Mouse (Mus musculus): ENCODE measurements around the gene Gm17268.

DNA sequence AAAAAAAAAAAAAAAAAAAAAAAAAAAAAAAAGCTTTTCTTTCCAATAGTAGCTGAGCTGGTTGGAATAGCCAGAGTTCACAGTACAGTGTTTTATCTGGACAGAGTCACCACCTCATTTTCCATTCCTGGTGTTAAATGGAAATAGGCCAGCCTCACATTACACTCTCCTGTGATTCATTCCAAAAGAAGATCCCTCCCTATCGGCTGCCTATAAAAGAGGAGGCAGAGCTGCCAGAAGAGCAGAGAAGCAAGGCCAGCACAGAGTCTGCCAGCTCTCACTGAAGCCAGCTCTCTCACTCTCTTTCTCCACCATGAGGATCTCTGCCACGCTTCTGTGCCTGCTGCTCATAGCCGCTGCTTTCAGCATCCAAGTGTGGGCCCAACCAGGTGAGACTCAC lies 7.1 kb upstream of the Gm17268 start, which contains the start of gene Ccl7:
- TF ChIP-seq CTCF (IDR thresholded peaks at IDR 0.05; ENCODE audit: control insufficient read depth, insufficient read depth, insufficient replicate concordance, low read depth, low read length) (no peak), POLR2A (IDR thresholded peaks at IDR 0.05; ENCODE audit: control insufficient read depth, low read depth, low read length) (no peak)

Measured in testis, adult 2 months (tissue).